Mouse (Mus musculus) lung, adult 2 months (tissue): ENCODE results near the gene Gm13124. TPM values are rescaled to one million over a fixed set of nuclear protein-coding genes. Genes with fewer than 3 reads are reported as not detected.

Experiments
- DNase-seq: peaks from one replicate; pipeline ENCODE4 v3.0.0; 2022
- H3K4me1 ChIP-seq: fragments of 200-500 bp; 2 replicates; pipeline ENCODE4 v1.6.1; 2011; ENCODE audit warnings: low read length; ENCODE audit not compliant: control insufficient read depth, insufficient read depth
- H3K4me3 ChIP-seq: fragments of 200-500 bp; replicated peaks from 2 replicates; pipeline ENCODE3; 2011; ENCODE audit warnings: low read depth, mild to moderate bottlenecking, control low read depth, low read length; ENCODE audit errors: extremely low read depth
- CTCF ChIP-seq: fragments of 200-500 bp; IDR thresholded peaks from 2 replicates; pipeline ENCODE4 v1.5.1; 2011; ENCODE audit warnings: mild to moderate bottlenecking, low read length, control low read depth; ENCODE audit not compliant: insufficient read depth
- POLR2A ChIP-seq: fragments of 200-500 bp; IDR thresholded peaks from 2 replicates; pipeline ENCODE4 v1.6.1; 2011; ENCODE audit warnings: low read depth, mild to moderate bottlenecking, control low read depth, low read length, borderline replicate concordance; ENCODE audit errors: extremely low read depth
- WGBS: fragments of 180-500 bp; shearing (Covaris S2); methylation state at CpG from one replicate; pipeline ENCODE4 v1.1.7; 2018; 5-methylcytosine and 5-hydroxymethylcytosine counted together
- polyA plus RNA-seq: library from polyadenylated mRNA; depleted of rRNA; stranded (reverse); fragments of >200 nt; gene quantifications from 2 replicates; pipeline ENCODE4 v1.2.3, GENCODE M21; 2012; rRNA removed

Gm13124 gene
- polyA plus RNA-seq, 1 experiment, result not detected

DNA sequence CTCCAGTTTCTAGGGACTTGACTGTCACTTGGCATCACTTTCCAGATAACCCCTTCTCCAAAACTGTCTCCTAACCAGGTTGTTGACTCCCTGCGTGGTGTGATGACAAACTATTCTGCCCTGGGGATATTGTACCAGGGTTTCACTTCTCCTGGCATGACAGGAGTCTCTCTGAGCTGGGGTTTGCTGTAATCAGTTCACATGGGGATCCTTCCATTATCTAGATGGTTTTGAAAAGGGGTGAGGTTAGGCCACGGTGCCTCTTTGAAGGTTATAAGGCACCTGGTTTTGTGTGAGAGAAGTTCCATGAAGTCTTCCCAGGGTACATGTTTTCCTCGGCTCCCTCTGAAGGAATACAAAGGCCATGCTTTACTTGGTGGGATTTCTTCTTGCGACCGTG lies 45.4 kb downstream of the Gm13124 start, which contains the start of gene 9430007A20Rik:
9430007A20Rik (plus strand) TSS at position 301 of the 400 bp plus-strand sequence.
- 74% methylated on average over 5 of the region's 5 CpGs for WGBS
- H3K4me1 ChIP-seq, result no peaks in the 10 kb centered on the region
- H3K4me3 ChIP-seq, result no peak within 1 kb of the TSS
- TF ChIP-seq POLR2A (no peak), CTCF (no peak)
- DNase-seq, result no peak

- H3K4me3 ChIP-seq, result no peak overlapping the region
- TF ChIP-seq CTCF, result no peak
- TF ChIP-seq POLR2A, result no peak
- 68% methylated on average over 1 of the region's 1 CpGs for WGBS
- H3K4me1 ChIP-seq, result no peaks in the 10 kb centered on the region
- DNase-seq, result no peak
Observed at GRCm38 (mm10) chr4:144506518-144506917, 58.4 kb downstream of the Gm13124 start.

Other genes starting within 250 kb of the Gm13124 start
- not detected in 2 replicates for gene Gm13128, start 234.9 kb downstream of the Gm13124 start, polyA plus RNA-seq
- gene Gm13119, start 207.2 kb downstream of the Gm13124 start, polyA plus RNA-seq, result not detected in 2 replicates
- gene Pramef20, start 187.2 kb downstream of the Gm13124 start, polyA plus RNA-seq, result not detected in 2 replicates
- gene Pramef12, start 156.7 kb downstream of the Gm13124 start, polyA plus RNA-seq, result 0.50 and 0.75 TPM in 2 replicates
- 0.12 TPM in 1 of 2 replicates, not detected in the other for gene 1700012P22Rik, start 126.4 kb downstream of the Gm13124 start, polyA plus RNA-seq
- gene Gm9944, start 111.8 kb downstream of the Gm13124 start, polyA plus RNA-seq, result not detected in 2 replicates
- not detected in 2 replicates for gene Aadacl3, start 101.4 kb downstream of the Gm13124 start, polyA plus RNA-seq
- not detected in 2 replicates for gene 9430007A20Rik, start 45.3 kb downstream of the Gm13124 start, polyA plus RNA-seq
- gene Aadacl4, start 48.6 kb upstream of the Gm13124 start, polyA plus RNA-seq, result not detected in 2 replicates
- not detected in 2 replicates for gene Gm436, start 121.2 kb upstream of the Gm13124 start, polyA plus RNA-seq
- gene Gm13178, start 156.3 kb upstream of the Gm13124 start, polyA plus RNA-seq, result not detected in 2 replicates
- gene Gm438, start 221.4 kb upstream of the Gm13124 start, polyA plus RNA-seq, result not detected in 2 replicates